Mouse (Mus musculus): Measurements from ENCODE around the gene Olfr905. TPM values are rescaled to one million over a fixed set of nuclear protein-coding genes. Genes with fewer than 3 reads are reported as not detected.

Gene Olfr905
- polyA plus RNA-seq, 1 experiment from 2014 or later = not detected

- Histone ChIP-seq H3K27ac (ENCODE audit: low read length) (no peak within 1 kb of the TSS), H3K9me3 (replicated peaks; ENCODE audit: control insufficient read depth, low read length) (no peaks in the 10 kb centered on the region), H3K4me2 (ENCODE audit: low read depth, low read length) (no peak within 1 kb of the TSS), H3K27me3 (ENCODE audit: control insufficient read depth, insufficient read depth, low read length) (no peaks in the 10 kb centered on the region), H3K9ac (ENCODE audit: low read length) (no peak within 1 kb of the TSS), H3K36me3 (ENCODE audit: control insufficient read depth, insufficient read depth, low read length) (no peaks in the 10 kb centered on the region), H3K4me1 (ENCODE audit: control insufficient read depth, insufficient read depth, low read length) (no peaks in the 10 kb centered on the region), H3K4me3 (replicated peaks; ENCODE audit: low read length) (no peak within 1 kb of the TSS)
- no peak for ATAC-seq (ENCODE audit: insufficient read depth, low FRiP score)
- 58% methylated on average over 1 of the region's 1 CpGs for WGBS
These were observed 50.4 kb downstream of the Olfr905 start, which contains the start of gene Olfr911-ps1 for GRCm38 (mm10) chr9:38521280-38521679. Gene Olfr911-ps1 (plus strand): TSS chr9:38521580.

Other genes starting within 250 kb of the Olfr905 start
- gene Olfr143, start 218.3 kb upstream of the Olfr905 start, polyA plus RNA-seq (2015; fragmentation: Nextera tagmentation; extraction: Ambion mirVana) = not detected in 2 replicates
- not detected in 2 replicates for gene Olfr895, start 203.3 kb upstream of the Olfr905 start, polyA plus RNA-seq (2015; fragmentation: Nextera tagmentation; extraction: Ambion mirVana)
- not detected in 2 replicates for gene Olfr896-ps1, start 180.0 kb upstream of the Olfr905 start, polyA plus RNA-seq (2015; fragmentation: Nextera tagmentation; extraction: Ambion mirVana)
- gene Olfr25, start 142.0 kb upstream of the Olfr905 start, polyA plus RNA-seq (2015; fragmentation: Nextera tagmentation; extraction: Ambion mirVana) = not detected in 2 replicates
- not detected in 2 replicates for gene Olfr898, start 122.7 kb upstream of the Olfr905 start, polyA plus RNA-seq (2015; fragmentation: Nextera tagmentation; extraction: Ambion mirVana)
- gene Olfr250, start 104.2 kb upstream of the Olfr905 start, polyA plus RNA-seq (2015; fragmentation: Nextera tagmentation; extraction: Ambion mirVana) = not detected in 2 replicates
- not detected in 2 replicates for gene Olfr251, start 94.0 kb upstream of the Olfr905 start, polyA plus RNA-seq (2015; fragmentation: Nextera tagmentation; extraction: Ambion mirVana)
- not detected in 2 replicates for gene Olfr147, start 69.4 kb upstream of the Olfr905 start, polyA plus RNA-seq (2015; fragmentation: Nextera tagmentation; extraction: Ambion mirVana)
- not detected in 2 replicates for gene Olfr901, start 41.7 kb upstream of the Olfr905 start, polyA plus RNA-seq (2015; fragmentation: Nextera tagmentation; extraction: Ambion mirVana)
- not detected in 2 replicates for gene Olfr902, start 23.5 kb upstream of the Olfr905 start, polyA plus RNA-seq (2015; fragmentation: Nextera tagmentation; extraction: Ambion mirVana)
- gene Olfr904, start 8.0 kb upstream of the Olfr905 start, polyA plus RNA-seq (2015; fragmentation: Nextera tagmentation; extraction: Ambion mirVana) = not detected in 2 replicates
- not detected in 2 replicates for gene Olfr906, start 16.0 kb downstream of the Olfr905 start, polyA plus RNA-seq (2015; fragmentation: Nextera tagmentation; extraction: Ambion mirVana)
- not detected in 2 replicates for gene Olfr907, start 24.7 kb downstream of the Olfr905 start, polyA plus RNA-seq (2015; fragmentation: Nextera tagmentation; extraction: Ambion mirVana)
- not detected in 2 replicates for gene Olfr911-ps1, start 50.5 kb downstream of the Olfr905 start, polyA plus RNA-seq (2015; fragmentation: Nextera tagmentation; extraction: Ambion mirVana)
- gene Olfr910, start 66.7 kb downstream of the Olfr905 start, polyA plus RNA-seq (2015; fragmentation: Nextera tagmentation; extraction: Ambion mirVana) = not detected in 2 replicates
- gene Olfr912, start 109.1 kb downstream of the Olfr905 start, polyA plus RNA-seq (2015; fragmentation: Nextera tagmentation; extraction: Ambion mirVana) = not detected in 2 replicates
- gene Olfr913, start 121.7 kb downstream of the Olfr905 start, polyA plus RNA-seq (2015; fragmentation: Nextera tagmentation; extraction: Ambion mirVana) = not detected in 2 replicates
- not detected in 2 replicates for gene Olfr914, start 134.0 kb downstream of the Olfr905 start, polyA plus RNA-seq (2015; fragmentation: Nextera tagmentation; extraction: Ambion mirVana)
- not detected in 2 replicates for gene Olfr916, start 188.8 kb downstream of the Olfr905 start, polyA plus RNA-seq (2015; fragmentation: Nextera tagmentation; extraction: Ambion mirVana)
- not detected in 2 replicates for gene Olfr917, start 194.7 kb downstream of the Olfr905 start, polyA plus RNA-seq (2015; fragmentation: Nextera tagmentation; extraction: Ambion mirVana)
- not detected in 2 replicates for gene Olfr918, start 203.5 kb downstream of the Olfr905 start, polyA plus RNA-seq (2015; fragmentation: Nextera tagmentation; extraction: Ambion mirVana)
- not detected in 2 replicates for gene Olfr919, start 232.6 kb downstream of the Olfr905 start, polyA plus RNA-seq (2015; fragmentation: Nextera tagmentation; extraction: Ambion mirVana)
- 25.2 and 26.6 TPM in 2 replicates for gene Vwa5a, start 247.2 kb downstream of the Olfr905 start, polyA plus RNA-seq (2015; fragmentation: Nextera tagmentation; extraction: Ambion mirVana)

Measured in stomach, embryonic 16.5 days (tissue).